Mouse (Mus musculus) liver, adult 2 months (tissue): ENCODE measurements at regions not wholly inside any gene's neighbourhood (a gene's known extent, or its start where the extent isn't known, plus 50 kb on each side); places are given as distances from the start of the nearest gene placed in this dataset.

Source experiments
- CTCF ChIP-seq: fragments of 200-500 bp; IDR thresholded peaks from 2 replicates; pipeline ENCODE4 v1.5.1; 2011; ENCODE audit warnings: low read depth, low read length, control low read depth
- POLR2A ChIP-seq: fragments of 200-500 bp; IDR thresholded peaks from 2 replicates; pipeline ENCODE4 v1.6.1; 2011; ENCODE audit warnings: low read length, control low read depth; ENCODE audit not compliant: insufficient read depth; ENCODE audit errors: extremely low read depth

DNA sequence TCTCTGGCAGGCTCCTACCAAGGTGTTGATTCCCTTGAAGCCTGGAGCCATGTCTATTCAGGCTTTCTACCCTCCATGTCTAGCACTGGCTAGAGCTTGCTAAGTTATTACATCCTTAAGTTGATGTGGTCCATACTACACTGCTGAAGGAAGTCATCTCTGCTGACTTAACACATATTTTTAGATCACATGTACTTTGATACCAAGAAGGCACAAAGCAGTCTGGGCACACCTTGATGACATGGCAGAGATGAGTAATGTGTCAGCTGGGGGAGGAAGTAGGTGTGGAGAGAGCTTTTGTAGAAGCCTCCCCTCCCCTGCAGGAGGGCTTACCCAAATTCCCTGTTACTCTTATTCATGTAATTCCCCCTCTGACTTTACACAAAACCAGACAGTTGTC is 187.6 kb upstream of the Prdm1 start:
- TF ChIP-seq POLR2A: no peak
- TF ChIP-seq CTCF: no peak
